Mouse (Mus musculus) ES-Bruce4 (cell line): ENCODE results near the gene Fzd2.

Experiments
- CTCF ChIP-seq: IDR thresholded peaks from one replicate; pipeline ENCODE4 v1.8.1; 2011; ENCODE audit warnings: low read depth, low read length
- EP300 ChIP-seq: IDR thresholded peaks from 2 replicates; pipeline ENCODE4 v1.6.1; 2011; ENCODE audit warnings: low read depth, low read length; ENCODE audit not compliant: insufficient read depth

DNA sequence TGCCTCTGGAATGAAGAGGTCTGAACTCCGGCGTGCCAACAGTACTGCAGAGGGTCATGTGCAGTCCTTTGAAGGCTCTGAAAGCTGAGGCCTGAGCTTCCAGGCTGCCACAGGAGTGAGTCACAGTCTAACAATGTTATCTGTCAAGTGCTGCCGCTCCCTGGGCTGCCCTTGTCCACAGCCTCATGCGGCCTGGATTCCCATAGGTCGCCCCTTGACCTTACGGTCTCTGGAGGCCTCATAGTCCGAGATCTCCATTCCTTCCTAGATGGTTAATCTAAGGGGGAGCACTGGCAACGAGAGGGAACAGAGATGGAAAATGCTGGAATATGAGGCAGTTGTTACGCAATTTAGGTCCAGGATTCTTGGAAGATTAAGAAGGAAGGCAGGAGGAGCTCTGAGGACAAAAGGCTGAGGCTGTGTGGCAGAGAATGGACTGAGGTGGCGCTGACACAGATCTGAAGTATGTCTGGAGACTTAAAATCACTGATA is 39.7 kb downstream of the Fzd2 start:
- no peak for TF ChIP-seq CTCF
- TF ChIP-seq EP300 = 0 out of 2 replicates have a peak, but pooled peaks have one; percentile 20
